Mouse (Mus musculus) spleen, adult 2 months (tissue): ENCODE measurements around the gene Pias1. TPM values are rescaled to one million over a fixed set of nuclear protein-coding genes. Genes with fewer than 3 reads are reported as not detected.
A peak's percentile ranks its signal among the peaks of the same experiment; 100 is the strongest.

ENCODE experiments used
- DNase-seq, 2 experiments: peaks; one replicate each; pipeline versions ENCODE4 v3.0.0 to v3.0.0-alpha.2; 2012 to 2021; ENCODE audit warnings: low spot score in 2 of 2, low read depth in 1 of 2
- H3K27ac ChIP-seq: fragments of 200-500 bp; 2 replicates; pipeline ENCODE4 v1.5.1; 2012; ENCODE audit warnings: low read length, inconsistent platforms; ENCODE audit not compliant: insufficient read depth
- H3K27me3 ChIP-seq: fragments of 200-500 bp; 2 replicates; pipeline ENCODE4 v1.6.1; 2012; ENCODE audit warnings: mild to moderate bottlenecking, moderate library complexity, low read length, inconsistent platforms; ENCODE audit not compliant: control insufficient read depth, insufficient read depth
- H3K36me3 ChIP-seq: fragments of 200-500 bp; 2 replicates; pipeline ENCODE4 v1.6.1; 2012; ENCODE audit warnings: mild to moderate bottlenecking, low read length, inconsistent platforms; ENCODE audit not compliant: control insufficient read depth, insufficient read depth
- H3K4me1 ChIP-seq: fragments of 200-500 bp; 2 replicates; pipeline ENCODE4 v1.6.1; 2011; ENCODE audit warnings: inconsistent platforms; ENCODE audit not compliant: control insufficient read depth, insufficient read depth, insufficient read length
- H3K4me3 ChIP-seq: fragments of 200-500 bp; 2 replicates; pipeline ENCODE4 v1.5.1; 2011; ENCODE audit warnings: mild to moderate bottlenecking, inconsistent platforms; ENCODE audit not compliant: insufficient read depth, insufficient read length; ENCODE audit errors: extremely low read depth
- CTCF ChIP-seq: fragments of 200-500 bp; IDR thresholded peaks from 2 replicates; pipeline ENCODE4 v1.5.1; 2011; ENCODE audit warnings: mild to moderate bottlenecking, inconsistent platforms; ENCODE audit not compliant: insufficient read depth, insufficient read length, insufficient replicate concordance; ENCODE audit errors: extremely low read depth
- POLR2A ChIP-seq: fragments of 200-500 bp; IDR thresholded peaks from 2 replicates; pipeline ENCODE4 v1.6.1; 2011; ENCODE audit warnings: low read depth, low read length, inconsistent platforms
- WGBS: fragments of 180-500 bp; shearing (Covaris S2); methylation state at CpG from one replicate; pipeline ENCODE4 v1.1.7; 2018; 5-methylcytosine and 5-hydroxymethylcytosine counted together
- polyA plus RNA-seq: library from polyadenylated mRNA; depleted of rRNA; stranded (reverse); fragments of >200 nt; gene quantifications from 2 replicates; pipeline ENCODE4 v1.2.3, GENCODE M21; 2012

Gene Pias1
- polyA plus RNA-seq, 1 experiment = 23.3 TPM

- no peaks in the 10 kb centered on the region for H3K36me3 ChIP-seq
- no peaks in the 10 kb centered on the region for H3K4me1 ChIP-seq
- peak within 1 kb of the TSS; percentile 0; the same call in 1 of the 2 replicates for H3K27ac ChIP-seq
- no peaks in the 10 kb centered on the region for H3K27me3 ChIP-seq
- no peak for DNase-seq
- 51% methylated on average over 20 of the region's 20 CpGs for WGBS
- H3K4me3 ChIP-seq = no peak within 1 kb of the TSS
- TF ChIP-seq POLR2A = no peak
Measured at GRCm38 (mm10) chr9:62857719-62858261, 129.9 kb downstream of the Pias1 start, which contains the start of gene Calml4. Calml4 (plus strand) TSS chr9:62858080.

GRCm38 (mm10) chr9:62857216-62857615, 130.5 kb downstream of the Pias1 start:
- no peak for TF ChIP-seq POLR2A
- TF ChIP-seq CTCF = no peak
- Histone ChIP-seq H3K4me3 (no peak overlapping the region), H3K27ac (0 out of 2 replicates have a peak overlapping the region, but pooled peaks have one; percentile 0), H3K36me3 (no peaks in the 10 kb centered on the region), H3K4me1 (no peaks in the 10 kb centered on the region), H3K27me3 (no peaks in the 10 kb centered on the region)
- 36% methylated on average over 9 of the region's 9 CpGs for WGBS
- no peak for DNase-seq

- H3K4me1 ChIP-seq = no peaks in the 10 kb centered on the region
- H3K27ac ChIP-seq = no peak overlapping the region
- no peak overlapping the region for H3K4me3 ChIP-seq
- no peaks in the 10 kb centered on the region for H3K27me3 ChIP-seq
- no peak for TF ChIP-seq POLR2A
- no peak for TF ChIP-seq CTCF
- H3K36me3 ChIP-seq = no peaks in the 10 kb centered on the region
- 56% methylated on average over 4 of the region's 4 CpGs for WGBS
- no peak for DNase-seq
Measured at GRCm38 (mm10) chr9:62854483-62854882, 133.2 kb downstream of the Pias1 start.

- WGBS = 60% methylated on average over 2 of the region's 2 CpGs
- peaks cover 5% of the 10 kb centered on the region; the same call in 1 of the 2 replicates for H3K4me1 ChIP-seq
- H3K27ac ChIP-seq = no peak overlapping the region
- H3K4me3 ChIP-seq = no peak overlapping the region
- TF ChIP-seq CTCF = no peak
- no peak for TF ChIP-seq POLR2A
- DNase-seq = no peak
- H3K27me3 ChIP-seq = no peaks in the 10 kb centered on the region
- H3K36me3 ChIP-seq = no peaks in the 10 kb centered on the region
Measured at GRCm38 (mm10) chr9:62851571-62851970, 136.2 kb downstream of the Pias1 start.

GRCm38 (mm10) chr9:62848641-62849040, 139.1 kb downstream of the Pias1 start:
- H3K36me3 ChIP-seq = no peaks in the 10 kb centered on the region
- no peaks in the 10 kb centered on the region for H3K27me3 ChIP-seq
- H3K4me3 ChIP-seq = no peak overlapping the region
- 76% methylated on average over 3 of the region's 3 CpGs for WGBS
- TF ChIP-seq POLR2A = no peak
- no peak for TF ChIP-seq CTCF
- H3K27ac ChIP-seq = no peak overlapping the region
- no peak for DNase-seq
- peaks cover 5% of the 10 kb centered on the region; the same call in 1 of the 2 replicates for H3K4me1 ChIP-seq

- Histone ChIP-seq H3K36me3 (no peaks in the 10 kb centered on the region), H3K4me1 (peaks cover 5% of the 10 kb centered on the region; the same call in 1 of the 2 replicates), H3K4me3 (no peak overlapping the region), H3K27me3 (no peaks in the 10 kb centered on the region), H3K27ac (no peak overlapping the region)
- 8% methylated on average over 3 of the region's 3 CpGs for WGBS
- no peak for TF ChIP-seq POLR2A
- TF ChIP-seq CTCF = peak; percentile 97; the same call in 1 of the 2 replicates
- peak; percentile 65 to 75 for DNase-seq
Measured at GRCm38 (mm10) chr9:62847694-62848093, 140.0 kb downstream of the Pias1 start.

- 96% methylated on average over 5 of the region's 5 CpGs for WGBS
- Histone ChIP-seq H3K27me3 (no peaks in the 10 kb centered on the region), H3K36me3 (no peaks in the 10 kb centered on the region), H3K27ac (no peak overlapping the region), H3K4me1 (peaks cover 5% of the 10 kb centered on the region; the same call in 1 of the 2 replicates), H3K4me3 (no peak overlapping the region)
- no peak for TF ChIP-seq POLR2A
- no peak for TF ChIP-seq CTCF
- no peak for DNase-seq
Measured at GRCm38 (mm10) chr9:62844461-62844860, 143.3 kb downstream of the Pias1 start.
